Mouse (Mus musculus) small intestine, adult 2 months (tissue): ENCODE results near the gene Polr2l. TPM values are rescaled to one million over a fixed set of nuclear protein-coding genes. Genes with fewer than 3 reads are reported as not detected.

ENCODE experiments used
- H3K27ac ChIP-seq: fragments of 200-500 bp; 2 replicates; pipeline ENCODE4 v1.5.1; 2012; ENCODE audit warnings: low read depth, low read length, control low read depth, inconsistent platforms; ENCODE audit not compliant: insufficient read depth
- H3K27me3 ChIP-seq: fragments of 200-500 bp; 2 replicates; pipeline ENCODE4 v1.6.1; 2012; ENCODE audit warnings: mild to moderate bottlenecking, moderate library complexity, low read length, inconsistent platforms; ENCODE audit not compliant: control insufficient read depth, insufficient read depth
- H3K36me3 ChIP-seq: fragments of 200-500 bp; 2 replicates; pipeline ENCODE4 v1.6.1; 2012; ENCODE audit warnings: mild to moderate bottlenecking, low read length, control low read depth, inconsistent platforms; ENCODE audit not compliant: control insufficient read depth, insufficient read depth
- H3K4me1 ChIP-seq: fragments of 200-500 bp; 2 replicates; pipeline ENCODE4 v1.6.1; 2012; ENCODE audit warnings: low read length, inconsistent platforms, mixed read lengths; ENCODE audit not compliant: control insufficient read depth, insufficient read depth, insufficient read length
- H3K4me3 ChIP-seq: fragments of 200-500 bp; 2 replicates; pipeline ENCODE4 v1.5.1; 2012; ENCODE audit warnings: low read depth, mild to moderate bottlenecking, control low read depth, inconsistent platforms, low read length, moderate library complexity
- CTCF ChIP-seq: fragments of 200-500 bp; IDR thresholded peaks from 2 replicates; pipeline ENCODE4 v1.5.1; 2012; ENCODE audit warnings: low read depth, mild to moderate bottlenecking, control low read depth, inconsistent platforms, low read length, moderate library complexity, mixed read lengths; ENCODE audit not compliant: insufficient replicate concordance, insufficient read length; ENCODE audit errors: extremely low read depth
- POLR2A ChIP-seq: fragments of 200-500 bp; IDR thresholded peaks from 2 replicates; pipeline ENCODE4 v1.6.1; 2012; ENCODE audit warnings: low read depth, mild to moderate bottlenecking, control low read depth, inconsistent platforms, low read length, moderate library complexity
- WGBS: fragments of 180-500 bp; shearing (Covaris S2); methylation state at CpG from one replicate; pipeline ENCODE4 v1.1.7; 2018; 5-methylcytosine and 5-hydroxymethylcytosine counted together
- polyA plus RNA-seq: library from polyadenylated mRNA; depleted of rRNA; stranded (reverse); fragments of >200 nt; gene quantifications from 2 replicates; pipeline ENCODE4 v1.2.3, GENCODE M21; 2012

Polr2l gene
- polyA plus RNA-seq, 1 experiment, result 30.2 TPM

- peaks cover 36% of the 10 kb centered on the region for H3K36me3 ChIP-seq
- H3K4me3 ChIP-seq, result peak overlapping the region; percentile 74
- peaks cover 26% of the 10 kb centered on the region for H3K4me1 ChIP-seq
- no peaks in the 10 kb centered on the region for H3K27me3 ChIP-seq
- peak overlapping the region; percentile 96 for H3K27ac ChIP-seq
- 3% methylated on average over 17 of the region's 17 CpGs for WGBS
- TF ChIP-seq POLR2A (peak; percentile 92), CTCF (no peak)
Observed at GRCm38 (mm10) chr7:141435129-141435855, 39.6 kb downstream of the Polr2l start.

DNA sequence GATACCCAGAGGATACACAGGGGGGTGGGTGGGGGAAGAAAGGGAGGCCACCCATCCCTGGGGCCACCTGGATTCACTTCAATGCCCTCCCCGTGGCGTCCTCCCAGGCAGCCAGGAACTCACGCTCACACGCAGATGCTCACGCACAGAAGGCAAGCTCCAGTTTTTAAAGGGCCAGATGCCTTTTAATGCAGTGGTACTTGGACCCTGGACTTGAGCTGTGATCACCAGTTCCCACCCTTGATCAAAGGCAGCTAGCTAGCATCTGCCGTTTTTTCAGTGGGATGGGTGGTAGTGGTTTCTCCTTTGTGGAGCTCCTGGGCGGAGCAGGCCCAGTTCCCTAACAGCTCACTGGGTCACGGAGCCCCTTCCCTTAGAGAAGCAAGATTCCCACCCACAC lies 40.5 kb downstream of the Polr2l start:
- Histone ChIP-seq H3K4me3 (peak overlapping the region; percentile 74), H3K27me3 (no peaks in the 10 kb centered on the region), H3K36me3 (peaks cover 38% of the 10 kb centered on the region), H3K27ac (peak overlapping the region; percentile 50), H3K4me1 (peaks cover 28% of the 10 kb centered on the region)
- WGBS, result 23% methylated on average over 8 of the region's 8 CpGs
- TF ChIP-seq POLR2A, result no peak
- TF ChIP-seq CTCF, result no peak

GRCm38 (mm10) chr7:141433517-141434400 lies 41.2 kb downstream of the Polr2l start:
- 84% methylated on average over 15 of the region's 15 CpGs for WGBS
- Histone ChIP-seq H3K36me3 (peaks cover 38% of the 10 kb centered on the region), H3K4me1 (peaks cover 31% of the 10 kb centered on the region), H3K4me3 (peak overlapping the region; percentile 74), H3K27me3 (no peaks in the 10 kb centered on the region), H3K27ac (no peak overlapping the region)
- no peak for TF ChIP-seq POLR2A
- no peak for TF ChIP-seq CTCF

- Histone ChIP-seq H3K27me3 (no peaks in the 10 kb centered on the region), H3K27ac (no peak overlapping the region), H3K4me3 (peak overlapping the region; percentile 2; the same call in 1 of the 2 replicates), H3K4me1 (peaks cover 34% of the 10 kb centered on the region), H3K36me3 (peaks cover 38% of the 10 kb centered on the region)
- 79% methylated on average over 6 of the region's 6 CpGs for WGBS
- TF ChIP-seq POLR2A (no peak), CTCF (no peak)
Observed at GRCm38 (mm10) chr7:141432741-141433516, 42.0 kb downstream of the Polr2l start.

DNA sequence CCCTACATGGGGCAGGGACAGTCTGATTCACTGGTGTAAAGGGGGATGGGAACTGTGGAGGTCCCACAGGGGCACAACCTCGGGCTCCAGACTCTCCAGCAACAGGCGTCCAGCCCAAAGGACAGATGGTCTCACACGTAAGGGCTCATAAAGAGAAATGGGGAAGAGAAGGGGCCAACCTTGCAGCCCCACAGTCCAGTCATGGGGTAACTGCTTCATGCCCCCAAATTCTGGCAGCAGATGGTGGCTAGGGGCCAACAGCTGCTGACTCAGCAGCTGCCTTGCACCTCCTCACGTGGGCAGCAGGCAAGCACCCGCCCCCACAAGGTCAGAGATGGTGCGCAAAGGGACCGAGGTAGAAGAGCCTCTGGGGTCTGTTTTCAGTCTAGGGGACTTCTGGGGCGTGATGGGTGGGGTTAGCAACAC lies 42.7 kb downstream of the Polr2l start:
- Histone ChIP-seq H3K36me3 (peaks cover 38% of the 10 kb centered on the region), H3K27ac (no peak overlapping the region), H3K27me3 (no peaks in the 10 kb centered on the region), H3K4me1 (peaks cover 34% of the 10 kb centered on the region), H3K4me3 (no peak overlapping the region)
- TF ChIP-seq CTCF (no peak), POLR2A (no peak)
- 85% methylated on average over 8 of the region's 8 CpGs for WGBS

DNA sequence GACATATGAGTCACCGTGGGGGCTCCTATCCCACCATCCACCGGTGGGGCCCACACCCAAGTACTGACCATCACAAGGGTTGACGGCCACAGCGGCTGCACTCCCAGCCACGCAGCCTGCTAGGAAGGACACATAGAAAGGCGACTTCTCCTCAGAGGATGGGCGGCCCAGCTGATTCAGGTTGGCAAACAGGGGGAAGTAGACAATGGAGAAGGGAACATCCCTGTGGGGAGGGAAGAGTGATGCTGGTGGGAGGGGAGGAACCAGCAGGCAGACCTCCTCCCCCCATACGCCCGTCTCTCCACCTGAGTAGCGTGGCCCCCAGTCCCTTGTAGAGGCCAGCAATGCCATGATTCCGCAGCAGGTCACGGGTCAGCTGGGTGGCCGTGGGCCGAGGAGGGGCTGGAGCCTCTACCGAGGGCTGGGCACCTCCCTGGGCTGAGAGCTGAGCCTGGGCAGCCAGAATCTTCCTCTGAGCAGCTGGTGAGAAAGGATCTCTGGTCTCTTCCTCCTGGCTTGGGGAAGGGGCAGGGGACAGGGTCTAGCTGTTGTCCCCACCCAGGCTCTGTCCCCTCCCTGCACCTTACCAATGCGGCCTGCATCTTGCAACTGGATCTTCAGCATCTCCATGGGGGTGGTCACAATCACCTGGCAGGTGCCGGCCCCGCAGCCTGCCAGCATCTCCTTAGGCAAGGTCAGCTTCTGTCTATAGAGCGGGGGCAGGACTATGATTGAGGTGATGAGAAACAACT lies 43.3 kb downstream of the Polr2l start:
- TF ChIP-seq POLR2A (no peak), CTCF (no peak)
- Histone ChIP-seq H3K4me3 (no peak overlapping the region), H3K27ac (no peak overlapping the region), H3K27me3 (no peaks in the 10 kb centered on the region), H3K4me1 (peaks cover 35% of the 10 kb centered on the region), H3K36me3 (peaks cover 38% of the 10 kb centered on the region)
- 94% methylated on average over 19 of the region's 19 CpGs for WGBS
